Mouse (Mus musculus): ENCODE measurements around the gene Trank1. TPM values are rescaled to one million over a fixed set of nuclear protein-coding genes. Genes with fewer than 3 reads are reported as not detected.

Trank1 gene
- polyA plus RNA-seq, 1 experiment from 2014 or later, result 0.31 TPM

DNA sequence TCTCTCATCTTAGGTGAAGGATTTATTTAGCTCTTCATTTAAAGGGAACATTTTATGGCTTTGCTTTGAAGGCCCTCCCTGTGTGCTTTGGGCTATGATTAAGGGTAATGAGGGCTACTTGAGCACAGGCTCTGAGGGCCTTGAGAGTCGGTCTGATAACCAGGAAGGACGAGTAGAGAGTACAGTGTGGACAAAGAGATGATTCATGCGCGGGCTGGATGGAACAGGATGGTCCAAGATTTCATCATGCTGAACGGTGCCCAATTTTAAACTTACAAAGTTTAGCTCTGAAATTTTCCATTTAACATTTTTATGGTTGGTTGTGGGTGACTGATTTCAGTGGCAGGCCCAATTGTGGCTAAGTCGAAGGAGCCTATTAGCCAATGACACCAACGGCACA lies 5.4 kb upstream of the Trank1 start:
- Histone ChIP-seq H3K4me2 (replicated peaks) (no peak overlapping the region), H3K9me3 (0 out of 2 replicates have a peak, but pooled peaks cover 6% of the 10 kb centered on the region), H3K36me3 (no peaks in the 10 kb centered on the region), H3K4me1 (no peaks in the 10 kb centered on the region), H3K27me3 (peaks cover 25% of the 10 kb centered on the region), H3K27ac (no peak overlapping the region), H3K9ac (no peak overlapping the region), H3K4me3 (no peak overlapping the region)
- WGBS, result 79% methylated on average over 7 of the region's 7 CpGs
- no peak for ATAC-seq (ENCODE audit: insufficient number of reproducible peaks, insufficient read depth, low FRiP score, low TSS enrichment)

DNA sequence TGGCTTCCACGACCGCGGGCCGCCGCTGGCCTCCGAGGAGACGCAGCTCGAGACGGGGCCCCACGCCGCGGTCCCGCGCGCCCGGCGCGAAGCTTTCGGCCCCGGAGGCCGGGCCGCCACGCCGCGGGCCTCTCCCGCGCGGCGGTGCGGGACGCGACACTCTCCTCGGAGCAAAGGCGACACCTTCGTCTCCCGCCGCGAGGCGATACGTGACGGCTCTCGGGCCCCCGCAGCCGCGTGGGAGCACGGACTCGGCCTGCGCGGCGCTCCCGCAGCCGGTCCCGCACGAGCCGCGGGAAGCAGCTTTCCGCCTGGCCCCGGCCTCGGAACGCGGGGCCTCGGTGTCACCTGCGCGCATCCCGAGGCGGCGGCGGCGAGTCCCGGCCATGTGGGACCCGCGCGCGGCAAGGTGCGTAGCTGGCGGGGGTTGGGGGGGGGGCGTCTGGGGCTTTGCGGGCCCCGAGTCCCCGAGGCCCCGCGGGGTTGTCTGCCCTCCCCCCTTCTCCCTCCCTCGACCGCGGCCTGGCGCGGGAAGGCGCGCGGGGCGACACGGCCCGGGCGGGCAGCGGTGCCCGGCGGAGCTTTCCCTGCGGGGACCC lies 403 bp downstream of the Trank1 start:
- Histone ChIP-seq H3K9me3 (0 out of 2 replicates have a peak, but pooled peaks cover 6% of the 10 kb centered on the region), H3K4me1 (peaks cover 9% of the 10 kb centered on the region; the same call in 1 of the 2 replicates), H3K27ac (no peak overlapping the region), H3K36me3 (no peaks in the 10 kb centered on the region), H3K27me3 (peaks cover 56% of the 10 kb centered on the region), H3K4me3 (peak overlapping the region; percentile 43), H3K9ac (peak overlapping the region; percentile 25; the same call in 1 of the 2 replicates), H3K4me2 (replicated peaks) (peak overlapping the region; percentile 87)
- WGBS, result 3% methylated on average over 87 of the region's 98 CpGs
- peak; percentile 22; the same call in 1 of the 2 replicates for ATAC-seq (ENCODE audit: insufficient number of reproducible peaks, insufficient read depth, low FRiP score, low TSS enrichment)

DNA sequence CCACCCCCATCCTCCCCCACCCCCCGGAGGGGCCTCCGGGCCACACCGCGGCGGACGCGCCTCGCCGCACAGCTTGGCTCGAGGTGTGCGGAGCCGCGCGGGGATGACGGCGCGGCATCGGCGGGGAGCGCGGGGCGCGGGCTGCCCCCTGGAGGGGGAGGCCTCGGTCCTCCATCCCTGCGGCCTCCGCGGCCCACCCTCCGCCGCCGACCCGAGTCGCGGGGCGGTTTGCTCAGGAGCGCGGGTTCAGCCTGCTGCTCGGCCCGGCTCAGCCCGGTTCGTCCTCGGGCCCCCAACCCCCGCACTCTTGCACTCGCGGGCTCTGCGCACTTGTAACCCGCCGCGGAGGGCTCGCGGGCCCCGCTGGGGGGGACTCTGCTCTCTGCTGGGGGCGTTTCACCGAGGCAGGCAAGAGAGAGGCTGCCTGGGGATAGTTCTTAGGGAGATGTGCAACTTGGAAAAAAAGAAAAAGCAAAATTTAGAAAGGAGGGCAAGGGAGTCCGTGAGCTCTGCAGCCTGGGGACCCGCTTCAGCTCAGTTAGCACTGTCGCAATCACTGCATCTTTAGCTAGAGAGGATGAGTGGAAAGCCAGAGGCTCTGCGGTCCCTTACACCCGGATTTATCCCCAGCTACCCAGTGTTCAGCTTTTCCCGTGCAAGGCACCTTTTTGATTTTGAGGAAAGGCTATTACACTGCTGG lies 1.1 kb downstream of the Trank1 start:
- no peak for ATAC-seq (ENCODE audit: insufficient number of reproducible peaks, insufficient read depth, low FRiP score, low TSS enrichment)
- 1% methylated on average over 52 of the region's 59 CpGs for WGBS
- H3K27ac ChIP-seq, result no peak overlapping the region
- H3K36me3 ChIP-seq, result no peaks in the 10 kb centered on the region
- H3K4me2 ChIP-seq (replicated peaks), result peak overlapping the region; percentile 87
- peaks cover 9% of the 10 kb centered on the region; the same call in 1 of the 2 replicates for H3K4me1 ChIP-seq
- peak overlapping the region; percentile 43 for H3K4me3 ChIP-seq
- H3K9ac ChIP-seq, result peak overlapping the region; percentile 25; the same call in 1 of the 2 replicates
- H3K9me3 ChIP-seq, result 0 out of 2 replicates have a peak, but pooled peaks cover 6% of the 10 kb centered on the region
- H3K27me3 ChIP-seq, result peaks cover 56% of the 10 kb centered on the region

DNA sequence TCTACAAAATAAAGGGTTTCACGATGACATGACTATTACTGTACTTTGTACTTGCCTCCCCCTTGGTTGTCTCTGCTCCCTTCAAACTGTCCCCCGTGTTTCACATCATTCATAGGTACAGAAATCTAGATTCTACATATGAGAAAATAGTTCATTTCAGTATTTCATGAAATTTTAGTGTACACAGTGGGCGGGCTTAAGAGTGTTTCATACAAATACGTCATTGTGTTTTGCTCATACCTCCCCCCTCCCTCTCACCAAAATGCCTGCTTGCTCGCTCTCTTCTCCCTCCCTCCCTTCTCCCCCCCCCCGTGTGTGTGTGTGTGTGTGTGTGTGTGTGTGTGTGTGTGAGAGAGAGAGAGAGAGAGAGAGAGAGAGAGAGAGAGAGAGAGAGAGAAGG lies 1.8 kb downstream of the Trank1 start:
- Histone ChIP-seq H3K4me3 (no peak overlapping the region), H3K4me1 (peaks cover 9% of the 10 kb centered on the region; the same call in 1 of the 2 replicates), H3K9ac (no peak overlapping the region), H3K4me2 (replicated peaks) (no peak overlapping the region), H3K9me3 (0 out of 2 replicates have a peak, but pooled peaks cover 6% of the 10 kb centered on the region), H3K27me3 (peaks cover 54% of the 10 kb centered on the region), H3K36me3 (no peaks in the 10 kb centered on the region), H3K27ac (no peak overlapping the region)
- ATAC-seq (ENCODE audit: insufficient number of reproducible peaks, insufficient read depth, low FRiP score, low TSS enrichment), result no peak
- WGBS, result 15% methylated on average over 5 of the region's 6 CpGs

DNA sequence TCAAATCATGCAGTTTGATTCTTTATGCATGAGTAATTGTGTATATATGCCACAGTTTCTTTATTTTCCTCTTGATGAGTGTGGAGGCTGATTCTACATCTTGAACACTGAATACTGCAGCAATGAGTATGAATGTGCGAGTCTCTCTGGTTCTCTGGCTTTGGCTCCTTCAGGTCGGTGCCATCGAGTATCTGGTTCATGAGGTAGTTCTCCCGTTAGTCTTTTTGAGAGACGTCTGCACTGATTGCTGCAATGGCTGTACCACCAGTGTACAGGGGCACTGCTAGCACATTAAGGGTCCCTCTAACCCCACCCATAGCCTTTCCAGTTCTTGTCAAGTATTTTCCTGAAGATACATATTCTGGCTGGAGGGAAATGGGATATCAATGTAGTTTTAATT lies 2.3 kb downstream of the Trank1 start:
- WGBS, result 17% methylated on average over 5 of the region's 5 CpGs
- Histone ChIP-seq H3K9me3 (0 out of 2 replicates have a peak, but pooled peaks cover 6% of the 10 kb centered on the region), H3K36me3 (no peaks in the 10 kb centered on the region), H3K4me3 (no peak overlapping the region), H3K4me2 (replicated peaks) (no peak overlapping the region), H3K27me3 (peaks cover 53% of the 10 kb centered on the region), H3K27ac (no peak overlapping the region), H3K9ac (no peak overlapping the region), H3K4me1 (peaks cover 9% of the 10 kb centered on the region; the same call in 1 of the 2 replicates)
- no peak for ATAC-seq (ENCODE audit: insufficient number of reproducible peaks, insufficient read depth, low FRiP score, low TSS enrichment)

DNA sequence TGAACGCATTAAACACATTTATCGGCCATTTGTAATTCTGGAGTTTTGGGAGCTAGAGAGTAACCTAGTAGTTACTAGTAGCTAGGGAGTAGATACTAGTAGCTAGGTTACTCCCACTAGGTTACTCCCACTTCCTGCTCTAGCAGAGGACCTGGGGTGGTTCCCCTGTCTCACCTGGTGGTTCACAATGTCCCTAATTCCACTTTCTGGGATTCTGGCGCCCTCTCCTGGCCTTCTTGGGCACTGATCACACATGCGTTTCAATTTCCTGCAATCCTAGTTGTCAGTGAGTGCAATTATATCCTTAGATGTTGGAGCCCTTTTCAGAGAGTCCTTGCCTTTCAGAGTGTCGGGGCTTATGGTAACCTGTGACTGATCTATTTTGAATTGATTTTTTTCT lies 2.7 kb downstream of the Trank1 start:
- Histone ChIP-seq H3K36me3 (no peaks in the 10 kb centered on the region), H3K27me3 (peaks cover 51% of the 10 kb centered on the region), H3K4me3 (no peak overlapping the region), H3K9me3 (0 out of 2 replicates have a peak, but pooled peaks cover 6% of the 10 kb centered on the region), H3K9ac (no peak overlapping the region), H3K27ac (no peak overlapping the region), H3K4me2 (replicated peaks) (no peak overlapping the region), H3K4me1 (peaks cover 9% of the 10 kb centered on the region; the same call in 1 of the 2 replicates)
- ATAC-seq (ENCODE audit: insufficient number of reproducible peaks, insufficient read depth, low FRiP score, low TSS enrichment), result no peak
- 36% methylated on average over 5 of the region's 5 CpGs for WGBS

DNA sequence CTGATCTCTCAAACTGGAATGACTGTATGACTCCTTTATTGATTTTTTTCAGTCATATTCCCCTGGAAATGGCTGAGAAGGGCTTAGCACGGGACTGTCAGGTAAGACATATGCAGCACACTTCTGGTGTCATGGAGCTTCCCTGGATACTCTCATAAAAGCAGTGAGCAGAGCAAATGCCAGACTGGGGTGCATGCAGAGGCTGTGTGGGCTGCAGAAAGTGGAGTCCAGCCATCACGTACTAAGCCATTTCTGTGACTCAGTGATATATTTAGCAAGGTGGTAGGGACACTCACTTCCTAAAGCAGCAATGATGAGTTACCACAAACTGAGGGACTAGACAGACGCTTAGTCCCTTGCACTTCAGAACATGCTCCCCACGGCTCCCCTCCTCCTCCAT lies 9.4 kb downstream of the Trank1 start:
- ATAC-seq (ENCODE audit: insufficient number of reproducible peaks, insufficient read depth, low FRiP score, low TSS enrichment), result no peak
- WGBS, result 79% methylated on average over 4 of the region's 4 CpGs

DNA sequence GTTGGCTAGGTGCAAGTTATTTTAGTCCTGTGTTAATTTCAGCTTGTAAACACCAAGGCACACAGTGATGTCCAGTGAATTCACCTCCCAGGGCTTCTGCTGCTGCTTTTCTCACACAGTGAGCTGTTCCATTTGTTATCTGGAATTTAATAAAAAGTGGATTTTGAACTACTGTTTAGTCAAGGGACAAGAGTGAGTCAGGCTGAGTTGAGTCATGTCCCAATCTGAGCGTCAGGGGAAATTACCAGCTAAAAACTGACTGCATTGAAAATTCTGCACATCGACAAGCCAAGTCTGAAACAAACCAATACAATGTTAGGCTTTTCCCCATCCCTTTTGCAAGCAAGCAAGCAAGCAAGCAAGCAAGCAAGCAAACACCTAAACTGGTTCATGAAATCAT lies 13.3 kb downstream of the Trank1 start:
- no peak for ATAC-seq (ENCODE audit: insufficient number of reproducible peaks, insufficient read depth, low FRiP score, low TSS enrichment)
- Histone ChIP-seq H3K4me1 (no peaks in the 10 kb centered on the region), H3K4me2 (replicated peaks) (no peak overlapping the region), H3K9me3 (no peaks in the 10 kb centered on the region), H3K4me3 (no peak overlapping the region), H3K36me3 (no peaks in the 10 kb centered on the region), H3K9ac (no peak overlapping the region), H3K27me3 (no peaks in the 10 kb centered on the region), H3K27ac (no peak overlapping the region)
- 85% methylated on average over 2 of the region's 2 CpGs for WGBS

More for the DNA sequence above, 9.4 kb downstream of the Trank1 start:
- H3K9me3 ChIP-seq, result no peaks in the 10 kb centered on the region
- no peak overlapping the region for H3K4me2 ChIP-seq (replicated peaks)
- H3K4me3 ChIP-seq, result no peak overlapping the region
- H3K36me3 ChIP-seq, result no peaks in the 10 kb centered on the region
- H3K27ac ChIP-seq, result no peak overlapping the region
- H3K4me1 ChIP-seq, result no peaks in the 10 kb centered on the region
- 0 out of 2 replicates have a peak, but pooled peaks cover 4% of the 10 kb centered on the region for H3K27me3 ChIP-seq
- H3K9ac ChIP-seq, result no peak overlapping the region

DNA sequence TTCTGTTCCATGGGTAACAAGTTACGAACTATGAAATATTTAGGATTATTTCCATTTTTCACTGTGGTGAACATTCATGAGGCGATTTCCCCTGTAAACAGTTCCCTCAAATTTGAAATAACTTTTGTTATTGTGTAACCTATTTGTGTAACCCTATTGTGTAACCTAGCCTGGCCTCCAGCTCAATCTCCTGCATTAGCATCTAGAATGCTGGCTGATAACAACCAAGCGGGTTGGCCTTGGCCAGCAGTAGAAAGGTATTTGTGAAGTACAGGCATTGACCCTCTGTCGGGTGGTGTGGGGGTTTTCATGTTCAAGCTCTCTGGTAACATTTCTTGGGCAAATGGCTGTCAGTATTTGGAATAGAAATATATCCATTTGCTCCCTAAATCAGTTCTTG lies 18.3 kb downstream of the Trank1 start:
- no peak overlapping the region for H3K4me2 ChIP-seq (replicated peaks)
- no peaks in the 10 kb centered on the region for H3K27me3 ChIP-seq
- H3K9ac ChIP-seq, result no peak overlapping the region
- no peaks in the 10 kb centered on the region for H3K4me1 ChIP-seq
- H3K4me3 ChIP-seq, result no peak overlapping the region
- no peak overlapping the region for H3K27ac ChIP-seq
- no peaks in the 10 kb centered on the region for H3K9me3 ChIP-seq
- no peak for ATAC-seq (ENCODE audit: insufficient number of reproducible peaks, insufficient read depth, low FRiP score, low TSS enrichment)
- H3K36me3 ChIP-seq, result no peaks in the 10 kb centered on the region
- 88% methylated on average over 4 of the region's 4 CpGs for WGBS

DNA sequence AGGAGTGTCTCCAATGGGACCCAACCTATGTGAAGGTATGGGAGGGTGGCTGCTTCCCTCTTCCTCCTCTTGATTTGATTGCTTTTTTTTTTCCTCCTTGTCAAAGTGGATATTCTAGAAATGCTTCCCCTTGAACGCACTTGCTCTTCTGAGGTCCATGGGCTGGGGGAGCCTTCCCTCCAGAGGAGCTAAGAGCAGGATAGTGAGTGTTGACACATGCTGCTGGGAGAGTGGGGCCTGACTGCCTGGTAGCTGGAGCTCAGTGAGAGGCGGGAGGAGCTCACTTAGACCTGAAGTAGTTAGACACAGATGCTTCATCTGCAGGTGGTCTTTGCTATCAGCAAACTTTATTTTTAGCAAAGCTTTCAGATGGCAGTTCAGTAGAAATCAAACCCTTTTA lies 22.3 kb downstream of the Trank1 start:
- no peaks in the 10 kb centered on the region for H3K4me1 ChIP-seq
- no peak overlapping the region for H3K9ac ChIP-seq
- H3K4me3 ChIP-seq, result no peak overlapping the region
- no peak overlapping the region for H3K4me2 ChIP-seq (replicated peaks)
- no peaks in the 10 kb centered on the region for H3K36me3 ChIP-seq
- H3K9me3 ChIP-seq, result no peaks in the 10 kb centered on the region
- no peak overlapping the region for H3K27ac ChIP-seq
- WGBS, result 60% methylated on average over 2 of the region's 2 CpGs
- ATAC-seq (ENCODE audit: insufficient number of reproducible peaks, insufficient read depth, low FRiP score, low TSS enrichment), result no peak
- no peaks in the 10 kb centered on the region for H3K27me3 ChIP-seq

DNA sequence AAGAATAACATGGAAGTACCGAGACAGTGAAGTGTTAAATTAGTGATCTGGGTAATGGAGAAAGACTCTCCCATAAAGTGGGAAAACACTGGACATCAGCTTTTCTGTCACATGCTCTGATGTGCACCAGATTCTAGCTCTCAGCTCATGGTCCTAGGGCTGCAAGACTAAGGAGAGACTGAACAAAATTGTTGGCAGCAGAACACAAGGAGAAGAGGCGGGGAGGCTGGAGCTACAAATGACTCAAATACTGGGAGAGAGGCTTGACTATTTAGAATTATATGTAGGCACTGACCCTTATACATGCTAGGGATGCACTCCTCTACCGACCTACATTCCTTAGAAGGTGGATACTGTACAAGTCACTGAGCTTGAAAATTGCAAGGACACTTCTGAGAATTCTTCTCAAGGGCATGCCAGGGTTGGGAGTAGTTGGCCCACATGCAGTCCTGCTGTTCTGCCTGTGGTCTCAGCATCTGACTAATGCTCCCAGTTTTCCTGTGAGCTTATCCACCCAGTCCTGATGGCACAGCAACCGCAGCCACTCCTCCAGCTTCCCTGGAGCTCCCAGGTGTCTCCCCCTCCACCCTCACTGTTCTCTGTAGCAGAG lies 23.1 kb downstream of the Trank1 start:
- Histone ChIP-seq H3K27ac (no peak overlapping the region), H3K9me3 (no peaks in the 10 kb centered on the region), H3K36me3 (no peaks in the 10 kb centered on the region), H3K4me3 (no peak overlapping the region), H3K4me2 (replicated peaks) (no peak overlapping the region), H3K9ac (no peak overlapping the region), H3K4me1 (no peaks in the 10 kb centered on the region), H3K27me3 (no peaks in the 10 kb centered on the region)
- WGBS, result 70% methylated on average over 4 of the region's 4 CpGs
- ATAC-seq (ENCODE audit: insufficient number of reproducible peaks, insufficient read depth, low FRiP score, low TSS enrichment), result no peak

DNA sequence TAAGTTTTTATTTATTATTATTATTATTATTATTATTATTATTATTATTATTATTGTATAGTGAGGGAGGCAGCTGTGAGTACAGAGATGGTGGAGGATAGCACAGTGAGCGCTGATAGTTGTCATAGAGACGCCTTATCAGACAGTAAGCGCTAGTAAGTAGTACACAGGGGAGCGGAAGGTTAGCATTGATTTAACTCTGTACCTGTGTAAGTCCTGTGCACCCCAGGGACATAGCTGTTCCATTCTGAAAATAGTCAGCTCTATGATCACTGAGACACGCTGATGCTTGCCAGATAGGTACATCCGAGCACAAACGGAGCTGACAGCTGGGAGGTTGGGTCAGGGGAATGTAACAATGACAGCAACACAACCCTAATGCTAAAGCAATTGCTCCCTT lies 39.7 kb downstream of the Trank1 start:
- Histone ChIP-seq H3K27me3 (no peaks in the 10 kb centered on the region), H3K4me2 (replicated peaks) (no peak overlapping the region), H3K4me1 (no peaks in the 10 kb centered on the region), H3K27ac (no peak overlapping the region), H3K9ac (no peak overlapping the region), H3K4me3 (no peak overlapping the region), H3K9me3 (no peaks in the 10 kb centered on the region), H3K36me3 (no peaks in the 10 kb centered on the region)
- ATAC-seq (ENCODE audit: insufficient number of reproducible peaks, insufficient read depth, low FRiP score, low TSS enrichment), result no peak
- 80% methylated on average over 7 of the region's 7 CpGs for WGBS
